Mouse (Mus musculus) CH12F3 (cell line): Measurements from ENCODE around the gene Frmd8.

Experiments used
- in situ Hi-C: fragments of 300-500 bp; cut with MboI; formaldehyde crosslinking; loops from 2 replicates; pipeline ENCODE4 v1.14.3; 2020; ENCODE audit warnings: low sequenced_read_pairs

The Frmd8 gene

DNA sequence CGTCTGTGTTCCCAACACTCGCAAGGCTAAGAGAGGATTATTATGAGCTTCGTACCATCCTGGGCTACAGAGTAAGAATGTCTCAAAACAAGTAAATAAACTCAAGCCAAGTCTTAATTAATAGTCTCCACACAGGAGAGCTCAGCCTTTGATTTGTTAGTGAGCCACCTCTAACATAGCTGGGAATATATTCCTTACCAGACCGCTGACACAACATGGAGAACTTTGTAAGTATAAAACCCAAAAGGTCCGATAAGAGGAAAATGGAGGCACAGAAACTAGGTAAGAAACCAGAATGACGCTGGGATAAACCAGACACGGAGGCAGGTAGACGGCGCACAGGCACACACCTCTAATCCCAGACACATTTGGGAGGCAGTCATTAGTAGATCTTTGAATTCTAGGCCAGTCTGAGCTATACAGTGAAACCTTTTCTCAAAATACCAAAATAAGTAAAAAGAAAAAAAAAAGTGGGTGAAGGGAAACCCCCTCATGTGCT is 34.1 kb downstream of the Frmd8 start:
- in situ Hi-C loops = no loop called here

DNA sequence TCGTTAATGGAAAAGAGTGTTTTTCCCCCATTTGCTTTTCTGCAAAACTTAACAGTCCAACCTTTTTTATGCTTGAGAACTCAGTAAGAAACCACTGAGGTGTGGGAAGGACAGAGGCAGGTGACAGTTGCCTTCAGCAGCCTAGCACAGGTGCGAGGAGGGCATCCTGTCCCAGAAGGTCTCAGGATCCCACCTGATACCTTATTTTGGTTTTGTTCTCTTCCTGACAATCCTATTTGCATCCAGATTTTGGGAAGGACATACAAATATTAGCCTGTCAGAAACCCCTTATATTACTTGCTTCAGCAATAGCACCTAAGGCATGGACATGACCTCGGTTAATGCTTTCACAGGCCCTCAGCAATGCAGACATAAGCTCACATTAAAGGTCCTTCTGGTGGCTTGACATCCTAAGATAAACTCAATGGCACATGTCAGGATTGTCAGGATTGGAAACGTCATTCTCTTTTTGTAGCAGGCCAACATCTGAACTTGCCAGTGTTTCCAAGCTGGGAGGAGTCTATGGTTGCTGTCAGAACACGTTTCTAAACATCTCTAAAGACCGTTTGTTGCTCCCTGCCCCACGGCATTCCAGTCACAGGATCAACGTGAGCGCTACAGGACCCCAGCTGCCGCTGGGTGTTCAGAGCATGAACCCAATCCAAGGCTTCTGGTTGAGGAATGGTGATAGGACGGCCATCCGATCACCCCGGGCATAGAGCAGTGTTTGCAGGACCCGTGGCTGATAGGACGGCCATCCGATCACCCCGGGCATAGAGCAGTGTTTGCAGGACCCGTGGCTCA is 34.8 kb downstream of the Frmd8 start:
- in situ Hi-C loops = no loop called here

DNA sequence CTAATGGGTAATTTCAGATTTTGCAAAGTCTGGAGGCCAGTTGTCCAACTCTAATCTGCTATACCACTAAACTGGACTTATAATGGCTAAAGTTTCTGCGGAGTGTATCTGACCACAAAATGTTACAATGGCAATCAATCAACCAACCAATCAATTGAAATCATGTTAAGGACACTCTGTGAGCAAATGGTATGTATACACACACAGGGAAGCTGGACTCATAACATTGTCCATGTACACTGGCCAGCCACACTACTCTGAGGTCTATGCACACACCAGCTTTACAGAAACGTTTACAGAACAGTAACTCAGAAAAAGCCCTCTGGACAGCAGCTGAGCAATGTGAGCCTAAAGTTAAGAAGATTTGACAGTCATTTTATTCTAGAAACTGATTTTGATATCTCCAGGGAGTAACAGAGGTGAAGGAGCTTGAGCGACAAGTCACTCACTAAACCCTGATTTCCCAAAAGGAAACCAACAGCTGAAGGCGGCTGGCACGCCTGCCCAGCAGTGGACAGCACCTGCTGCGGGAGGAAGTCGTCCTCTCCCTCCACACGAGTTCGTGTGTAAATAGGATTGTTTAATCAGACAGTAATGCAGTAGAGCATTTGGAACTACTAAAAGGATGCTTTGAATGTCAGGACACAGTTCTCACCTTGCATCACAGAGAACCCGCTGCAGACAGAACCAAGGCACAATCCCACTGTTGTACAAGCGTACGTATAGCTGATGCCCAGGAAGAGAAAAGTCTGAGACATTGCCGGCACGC is 35.6 kb downstream of the Frmd8 start:
- in situ Hi-C loops = no loop called here

DNA sequence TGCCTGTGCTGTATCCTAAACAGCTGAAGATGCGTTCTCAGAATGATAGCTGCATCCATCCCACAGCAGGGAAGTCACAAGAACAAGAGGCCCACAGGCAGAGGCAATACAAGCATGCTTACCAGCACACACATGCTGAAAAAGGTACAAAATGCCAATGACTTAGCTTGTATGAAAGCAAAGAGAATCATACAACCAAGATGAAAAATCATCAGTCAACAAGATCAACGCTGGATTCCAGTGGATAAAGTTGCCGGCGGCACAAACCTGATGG is 36.2 kb downstream of the Frmd8 start:
- in situ Hi-C loops = no loop called here

DNA sequence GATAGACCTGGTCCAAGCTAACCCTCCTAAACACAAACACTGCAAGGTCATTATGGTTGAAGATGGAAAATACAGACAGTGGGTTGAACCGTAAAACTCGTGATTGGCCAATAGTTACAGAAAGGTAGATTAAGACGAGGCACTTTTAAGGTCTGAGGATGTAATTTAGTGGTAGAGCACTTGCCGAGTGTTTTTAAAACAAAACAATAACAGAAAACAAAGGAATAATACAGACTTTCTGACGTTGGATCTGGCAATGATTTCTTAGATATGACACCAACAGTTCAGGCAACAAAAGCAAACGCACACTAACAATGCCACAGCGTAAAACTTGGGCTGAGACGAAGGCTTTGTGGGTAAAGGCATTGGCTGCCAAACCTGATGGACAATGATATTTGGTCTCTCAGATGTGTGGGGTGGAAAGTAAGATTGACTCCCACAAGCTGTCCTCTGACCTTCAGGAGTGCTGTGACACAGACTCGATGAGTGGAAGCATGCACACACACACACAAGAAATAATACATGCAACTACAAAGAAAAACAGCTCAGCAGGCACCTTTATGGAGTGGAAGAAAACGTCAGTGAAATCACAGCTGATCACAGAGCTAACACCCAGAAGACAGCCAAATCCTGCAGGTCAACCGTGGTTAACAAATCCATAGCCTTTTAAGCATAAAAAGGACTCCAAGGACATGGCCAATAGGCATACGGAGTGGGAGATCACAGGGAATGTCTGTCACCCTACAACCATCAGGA is 36.8 kb downstream of the Frmd8 start:
- in situ Hi-C loops = no loop called here

DNA sequence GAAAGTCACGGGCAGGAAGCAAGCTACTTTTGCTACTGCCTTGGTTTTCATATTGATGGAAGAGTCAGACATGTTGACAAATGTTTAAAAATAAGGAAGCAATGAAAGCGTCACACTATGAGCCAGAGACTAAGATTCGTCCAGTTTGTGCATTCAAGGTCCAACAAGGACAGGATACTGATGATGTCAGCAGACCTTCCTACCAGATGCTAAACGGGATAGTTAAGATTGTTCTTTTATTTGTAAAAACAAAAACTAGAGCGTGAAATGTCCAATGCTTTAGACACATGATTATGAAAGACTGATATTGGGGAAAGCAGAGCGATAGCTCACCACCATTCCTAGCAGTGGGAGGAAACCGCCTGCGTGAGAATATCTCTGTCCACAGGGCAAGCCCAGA is 37.5 kb downstream of the Frmd8 start:
- in situ Hi-C loops = no loop called here

DNA sequence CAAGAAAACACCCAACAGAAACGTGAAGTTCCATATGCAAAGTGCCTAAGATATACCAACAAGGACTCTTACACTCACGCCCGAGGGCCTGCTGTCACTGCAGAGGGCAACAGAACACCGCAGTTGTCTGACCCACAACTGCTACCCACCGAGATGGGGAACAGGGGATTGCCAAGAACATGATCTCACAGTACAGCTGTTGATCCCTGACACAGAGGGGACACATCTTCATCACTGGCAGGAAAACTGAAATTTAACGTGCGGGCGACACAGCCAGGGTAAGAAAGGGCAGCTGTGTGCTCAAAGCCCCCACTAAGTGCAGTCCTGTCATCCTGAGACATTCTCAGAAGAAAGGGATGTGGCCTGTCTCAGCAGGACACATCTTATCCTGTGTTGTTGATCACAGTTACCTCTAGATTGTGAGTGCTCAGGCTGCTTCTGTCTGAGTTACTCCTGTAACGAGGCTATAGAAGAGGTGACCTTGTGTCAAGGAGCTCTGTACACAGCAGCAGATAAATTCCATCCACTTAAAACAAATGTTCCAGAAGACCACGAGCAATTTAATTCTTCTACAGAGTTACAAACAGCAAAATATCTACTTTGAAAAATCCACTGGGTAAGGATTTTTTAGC is 38.0 kb downstream of the Frmd8 start:
- in situ Hi-C loops = no loop called here

DNA sequence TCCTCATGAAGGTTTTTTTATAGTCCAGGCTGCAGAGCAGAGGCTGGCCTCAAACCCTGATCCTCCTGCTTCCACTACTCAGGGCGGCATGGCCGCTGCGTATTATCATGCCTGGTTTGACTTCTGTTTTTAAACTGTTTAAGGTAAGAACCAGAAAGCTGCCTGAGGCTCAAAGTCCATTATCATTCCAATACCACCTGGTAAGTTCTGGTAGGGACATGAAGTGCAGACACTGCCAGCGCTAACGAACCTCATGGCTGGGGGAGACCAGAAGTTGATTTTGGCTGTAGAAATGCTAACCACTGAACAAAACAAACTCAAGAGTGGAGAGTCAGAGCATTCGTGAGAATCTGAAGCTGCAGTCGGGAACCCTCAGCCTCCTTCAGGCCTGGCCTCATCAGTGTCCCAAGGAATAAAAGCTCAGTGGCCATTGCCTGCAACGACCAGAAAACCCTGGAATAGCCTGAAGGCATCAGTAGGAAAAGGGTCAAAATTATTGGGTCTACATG is 39.1 kb downstream of the Frmd8 start:
- in situ Hi-C loops = no loop called here

DNA sequence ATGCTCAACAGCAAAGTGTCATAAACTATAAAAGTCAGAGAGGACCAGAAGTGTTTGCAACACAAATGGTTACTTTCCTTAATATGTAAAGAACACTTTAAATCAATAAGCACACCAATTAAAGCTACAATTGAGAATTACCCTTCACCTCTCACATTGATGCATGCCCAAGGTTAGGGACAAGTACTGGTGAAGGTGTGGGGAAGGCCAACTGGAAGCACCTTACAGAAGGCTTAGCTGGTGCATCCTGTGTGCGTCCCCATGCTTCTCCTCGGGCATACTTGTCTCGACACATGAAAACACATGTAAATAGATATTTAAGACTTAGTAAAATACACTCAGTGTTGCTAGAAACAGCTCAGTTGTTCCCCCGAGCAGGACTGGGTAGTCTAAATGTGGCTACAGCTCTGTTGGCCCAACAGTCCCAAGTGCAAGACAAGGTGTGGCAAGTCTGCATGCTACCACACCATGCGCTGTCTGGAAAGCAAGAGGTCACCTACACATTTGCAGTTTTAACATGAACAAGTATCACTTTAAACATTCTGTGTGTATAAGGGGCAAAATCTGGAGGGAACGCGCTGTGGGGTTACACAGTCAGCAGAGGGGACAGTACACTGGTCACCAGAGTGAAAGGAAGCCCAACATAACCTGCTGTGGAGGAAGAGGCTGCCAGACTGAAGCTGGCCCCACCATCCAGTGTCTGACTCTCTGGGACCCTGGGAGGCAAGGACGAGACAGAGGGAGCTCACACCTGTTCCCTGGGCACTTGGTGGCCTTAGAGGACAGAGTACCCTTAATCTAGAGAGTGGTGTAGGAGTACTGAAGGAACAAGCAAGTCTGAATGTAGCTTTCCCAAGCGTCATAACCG is 39.8 kb downstream of the Frmd8 start:
- in situ Hi-C loops = no loop called here

DNA sequence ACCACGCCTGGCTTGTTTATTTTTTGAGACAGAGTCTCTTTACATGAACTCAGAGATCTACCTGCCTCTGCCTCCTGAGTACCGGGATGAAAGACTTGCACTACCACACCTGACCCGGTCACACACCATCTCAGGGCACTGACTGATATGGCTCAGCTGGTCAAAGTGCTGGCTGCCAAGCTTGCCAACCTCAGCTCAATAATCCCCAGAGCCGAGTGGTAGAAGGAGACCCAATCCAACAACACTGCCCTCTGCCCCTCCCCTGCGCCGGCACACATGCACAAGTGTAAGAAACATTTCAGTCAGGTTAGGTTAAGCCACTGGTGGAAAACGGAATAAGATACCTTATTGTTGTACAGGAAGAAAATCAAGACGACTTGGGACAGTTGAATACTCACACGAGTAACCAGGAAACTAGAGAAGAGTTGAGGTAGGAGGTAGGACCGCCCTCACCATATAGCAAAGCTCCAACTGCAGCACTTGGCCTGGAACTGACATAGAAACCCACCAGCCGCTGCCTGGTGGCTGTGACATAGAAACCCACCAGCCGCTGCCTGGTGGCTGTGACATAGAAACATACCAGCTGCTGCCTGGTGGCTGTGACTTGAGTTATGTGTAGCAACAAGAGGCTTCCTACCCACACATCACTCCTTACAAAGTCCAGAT is 40.7 kb downstream of the Frmd8 start:
- in situ Hi-C loops = no loop called here

DNA sequence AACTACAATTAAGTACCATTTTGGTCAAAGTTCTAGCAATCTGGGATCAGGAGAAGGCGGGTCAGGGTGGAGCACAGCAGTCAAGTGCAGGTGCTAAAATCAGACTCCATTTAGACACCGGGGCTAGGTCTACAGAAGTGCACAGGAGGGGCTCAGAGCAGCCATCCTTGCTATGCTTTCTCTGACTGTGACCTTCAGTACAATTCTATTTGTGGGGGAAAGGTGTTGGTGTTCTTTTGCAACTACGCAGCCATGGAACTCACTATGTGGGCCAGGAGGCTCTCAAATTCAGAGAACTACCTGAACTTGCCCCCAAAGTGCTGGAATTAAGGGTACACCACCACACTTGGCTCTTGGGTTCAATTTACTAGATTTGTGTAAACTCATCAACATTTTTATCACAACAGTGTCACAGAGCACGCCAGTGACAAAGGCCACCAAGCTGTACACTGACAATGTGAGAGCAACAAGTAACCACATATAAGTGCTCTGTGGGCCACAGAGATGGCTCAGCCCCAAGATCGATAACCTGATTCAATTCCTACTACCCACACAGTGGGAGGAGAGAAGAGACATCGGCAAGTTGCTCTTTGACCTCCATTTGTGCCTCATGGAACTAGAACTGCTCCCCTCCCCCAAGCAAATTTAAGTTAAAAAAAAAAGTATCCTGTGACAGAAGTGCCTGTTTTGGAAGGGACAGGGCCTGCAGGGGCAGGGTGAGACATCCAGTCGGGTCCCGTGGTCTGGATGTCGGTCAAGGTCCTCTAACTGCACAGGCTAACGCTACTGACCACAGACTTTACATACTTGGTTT is 41.6 kb downstream of the Frmd8 start:
- in situ Hi-C loops = no loop called here

DNA sequence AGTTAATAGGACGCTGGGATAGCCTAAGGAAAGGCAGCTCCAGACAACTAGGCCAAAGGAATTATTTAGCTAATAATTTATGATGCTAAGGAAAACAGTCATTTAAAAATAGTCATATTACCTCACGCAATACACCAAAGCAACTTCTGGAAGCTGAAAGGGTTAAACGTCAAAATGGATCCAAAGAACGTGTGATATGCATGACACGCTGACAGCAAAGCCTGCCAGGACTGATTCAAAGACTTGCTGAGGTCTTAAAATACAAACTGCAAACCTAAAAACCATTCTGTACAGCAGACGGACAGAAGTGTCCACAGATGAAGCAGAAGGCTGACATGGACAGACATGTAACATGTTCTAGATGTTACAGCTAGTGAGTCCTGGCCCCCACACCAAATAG is 42.7 kb downstream of the Frmd8 start:
- in situ Hi-C loops = no loop called here

DNA sequence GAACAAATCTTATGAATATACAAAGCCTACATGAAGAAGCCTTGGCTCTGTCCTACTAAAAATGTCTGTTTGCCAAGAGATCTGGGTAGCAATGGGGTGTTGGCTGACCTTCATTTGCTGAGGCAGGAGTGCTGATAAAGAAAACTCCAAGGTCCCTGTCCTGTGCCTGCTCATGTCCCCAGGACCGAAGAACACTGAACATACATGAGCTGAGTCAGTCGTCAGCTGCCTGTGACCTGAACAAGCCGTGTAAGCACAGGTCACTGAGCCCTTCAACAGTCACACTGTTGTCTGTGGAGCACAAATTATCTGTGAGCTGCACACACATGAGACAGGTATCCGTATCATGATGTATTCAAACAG is 43.1 kb downstream of the Frmd8 start:
- in situ Hi-C loops = no loop called here

DNA sequence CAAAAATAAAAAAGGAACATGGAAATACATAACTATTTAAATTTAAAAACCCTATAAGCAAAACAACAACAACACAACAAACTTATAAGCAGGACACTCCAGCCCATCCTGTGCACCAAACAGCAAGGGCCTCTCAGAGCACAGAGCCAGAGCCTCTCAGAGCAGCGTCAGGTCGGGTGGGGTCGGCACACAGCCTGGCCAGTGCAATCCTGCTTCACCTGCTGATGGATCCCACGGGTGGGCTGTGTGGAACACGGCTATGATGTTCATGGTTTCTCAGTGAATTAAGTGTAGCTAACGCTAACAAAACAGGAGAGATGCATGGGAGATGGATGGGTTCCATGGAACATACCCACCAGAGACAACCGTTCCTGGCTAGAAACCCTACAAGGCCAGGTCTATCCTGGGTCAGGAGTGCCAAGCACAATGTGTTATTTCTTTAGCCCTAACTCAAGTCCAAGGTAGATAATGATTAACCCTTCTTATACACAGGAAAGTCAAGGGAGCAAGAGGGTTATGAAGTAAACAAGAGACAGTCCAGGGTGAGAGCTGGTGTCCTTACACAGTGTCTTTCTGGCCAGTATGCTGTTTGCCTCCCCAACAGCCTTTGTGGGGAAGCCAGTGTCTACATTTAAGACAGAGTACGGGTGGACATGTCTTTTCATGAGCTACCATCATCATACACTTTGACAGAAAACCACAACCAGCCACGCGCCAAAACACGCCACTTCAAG is 43.7 kb downstream of the Frmd8 start:
- in situ Hi-C loops = no loop called here

DNA sequence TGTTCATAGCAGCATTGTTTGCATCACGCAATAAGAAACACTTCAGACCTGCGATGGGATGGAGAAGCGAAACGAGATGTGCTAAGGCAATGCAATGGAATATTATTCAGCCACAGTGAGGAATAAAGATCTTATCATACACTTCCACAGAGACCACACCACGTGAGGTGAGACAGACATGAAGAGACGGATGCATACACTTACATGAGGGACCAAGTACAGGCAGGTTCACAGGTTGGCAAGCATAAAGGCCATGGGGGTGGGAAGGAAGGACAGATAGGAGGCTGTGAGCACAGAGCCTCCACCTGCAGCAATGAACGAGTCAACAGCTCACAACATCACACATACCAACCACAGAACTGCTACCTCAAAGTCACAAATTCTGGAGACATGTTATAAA is 44.3 kb downstream of the Frmd8 start:
- in situ Hi-C loops = no loop called here

DNA sequence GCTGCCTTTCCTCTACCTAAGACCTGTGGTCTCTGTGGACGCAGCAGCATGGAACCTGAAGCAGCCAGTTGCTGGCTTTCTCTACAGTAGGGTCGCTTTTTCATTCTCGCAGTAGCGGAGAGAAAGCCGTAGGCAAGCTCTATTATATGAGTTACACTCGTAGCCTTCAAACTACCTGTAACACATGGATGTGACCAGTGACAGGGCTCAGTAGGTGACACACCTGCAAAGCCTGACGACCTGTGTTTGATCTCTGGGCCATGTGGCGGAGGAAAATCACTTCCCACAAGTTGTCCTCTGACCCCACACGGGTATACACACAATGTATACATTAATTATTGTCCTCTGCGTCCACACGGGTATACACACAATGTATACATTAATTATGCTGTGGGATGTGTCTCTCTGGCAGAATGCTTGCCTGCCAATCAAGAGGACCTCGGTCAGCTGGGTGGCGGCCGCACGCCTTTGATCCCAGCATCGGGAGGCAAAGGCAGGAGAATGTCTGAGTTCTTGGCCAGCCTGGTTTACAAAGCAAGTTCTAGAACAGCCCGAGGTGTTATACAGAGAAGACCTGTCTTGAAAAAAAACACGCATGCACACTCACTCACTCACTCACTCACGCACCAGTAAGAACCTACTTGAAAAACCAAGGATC is 45.0 kb downstream of the Frmd8 start:
- in situ Hi-C loops = no loop called here

DNA sequence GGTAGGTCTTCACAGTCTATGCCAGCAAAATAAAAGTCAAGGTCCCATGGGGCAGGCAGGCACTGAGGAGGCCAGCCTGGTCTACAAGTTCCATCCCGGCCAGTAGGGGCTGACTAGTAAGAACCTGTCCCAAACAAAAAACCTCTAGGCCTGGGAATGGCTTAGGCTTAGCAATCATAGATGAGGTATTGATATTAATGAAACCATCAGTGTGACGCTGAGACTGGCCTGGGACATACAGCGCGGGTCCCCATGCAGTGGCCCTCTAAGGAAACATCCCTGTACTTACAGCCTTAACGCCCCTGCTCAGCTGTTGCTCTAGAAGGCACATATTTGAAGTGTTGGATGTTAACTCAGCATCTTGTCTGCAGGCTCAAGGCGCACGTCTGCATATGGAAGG is 46.2 kb downstream of the Frmd8 start:
- in situ Hi-C loops = no loop called here

DNA sequence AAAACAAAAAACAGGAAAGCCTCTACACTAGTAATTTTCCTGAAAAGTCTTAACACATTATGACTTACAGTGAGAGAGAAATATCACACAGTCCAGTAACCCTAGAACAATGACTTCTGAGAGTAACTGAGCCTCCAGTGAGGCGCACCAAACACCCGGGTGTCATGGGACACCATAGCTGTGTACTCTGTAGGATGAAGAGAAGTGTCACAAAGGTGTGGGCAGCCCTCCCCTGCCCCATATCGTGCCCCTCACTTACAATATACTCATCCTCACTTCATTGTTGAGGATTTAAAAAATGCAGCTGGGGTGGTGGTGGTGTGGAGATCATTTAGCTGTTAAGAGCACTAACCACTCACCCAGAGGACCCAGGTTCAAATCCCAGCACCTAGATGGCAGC is 46.9 kb downstream of the Frmd8 start:
- in situ Hi-C loops = no loop called here
